19 mouse cellular contexts compared by ENCODE assay signal in the genomic region with DNA sequence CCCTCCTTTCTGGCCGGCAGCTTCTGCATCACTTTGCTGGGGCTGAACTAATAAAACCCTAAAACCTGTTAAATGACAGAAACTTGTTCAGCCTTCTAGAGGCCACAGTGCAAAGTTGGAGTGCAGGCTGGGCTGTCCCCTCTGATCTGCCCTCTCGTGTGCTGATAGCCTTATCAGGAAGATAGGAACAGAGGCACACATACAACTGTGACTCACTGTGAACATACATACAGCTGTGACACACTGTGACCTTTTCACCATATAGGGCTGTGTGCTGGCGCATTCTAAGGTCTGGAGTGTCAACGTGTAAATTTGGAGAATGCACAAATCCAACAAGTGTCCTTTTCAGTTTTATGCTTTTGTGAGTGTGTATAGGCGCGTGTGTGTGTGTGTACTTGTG.
DNase-seq lines count a peak whose midpoint lies in the region; ATAC-seq and TF ChIP-seq lines count a peak whose summit lies in the region.
"Had no signal": no experiment of that assay in that cellular context is flagged by ENCODE, and none has a peak within 500 bp of the region (broad histone marks: within the 10 kb centered on the region; RNA-seq: fewer than 3 reads in every experiment).

No protein-coding gene starts in this region.

- no peak overlapping the region for H3K27ac ChIP-seq in heart, embryonic 12.5 days (ENCODE audit: poor library complexity, severe bottlenecking)
- 0 out of 2 replicates have a peak overlapping the region, but pooled peaks have one; percentile 34 for H3K27ac ChIP-seq in lung, embryonic 16.5 days (ENCODE audit: low read length)
- H3K27ac ChIP-seq in intestine, postnatal 0 days (ENCODE audit: low read depth, low read length) = peak overlapping the region; percentile 62
- 0 out of 2 replicates have a peak overlapping the region, but pooled peaks have one; percentile 30 for H3K27ac ChIP-seq in stomach, postnatal 0 days (replicated peaks)
- H3K27ac ChIP-seq: heart, adult 2 months had no signal

- H3K9ac ChIP-seq in heart, embryonic 12.5 days = peak overlapping the region; percentile 6; the same call in 1 of the 2 replicates
- H3K9ac ChIP-seq in lung, embryonic 16.5 days (ENCODE audit: low read length) = no peak overlapping the region
- H3K9ac ChIP-seq in intestine, postnatal 0 days (ENCODE audit: low read depth, low read length) = no peak overlapping the region
- no peak overlapping the region for H3K9ac ChIP-seq in stomach, postnatal 0 days (ENCODE audit: low read length)

- H3K4me1 ChIP-seq in heart, embryonic 12.5 days (replicated peaks) = peaks cover 54% of the 10 kb centered on the region
- H3K4me1 ChIP-seq in lung, embryonic 16.5 days (replicated peaks; ENCODE audit: control insufficient read depth, insufficient read depth, low read length) = peaks cover 51% of the 10 kb centered on the region
- H3K4me1 ChIP-seq in intestine, postnatal 0 days (replicated peaks; ENCODE audit: control insufficient read depth, insufficient read depth, low read length) = peaks cover 19% of the 10 kb centered on the region; the same call in 1 of the 2 replicates
- H3K4me1 ChIP-seq in stomach, postnatal 0 days (replicated peaks; ENCODE audit: control insufficient read depth, insufficient read depth) = no peaks in the 10 kb centered on the region

- 46% methylated on average over 6 of the region's 6 CpGs for WGBS in heart, embryonic 12.5 days
- 51% methylated on average over 6 of the region's 6 CpGs for WGBS in lung, embryonic 16.5 days
- 29% methylated on average over 6 of the region's 6 CpGs for WGBS in intestine, postnatal 0 days
- 51% methylated on average over 6 of the region's 6 CpGs for WGBS in stomach, postnatal 0 days

- no peaks in the 10 kb centered on the region for H3K36me3 ChIP-seq in heart, embryonic 12.5 days
- H3K36me3 ChIP-seq in lung, embryonic 16.5 days (ENCODE audit: control insufficient read depth, insufficient read depth, low read length) = no peaks in the 10 kb centered on the region
- no peaks in the 10 kb centered on the region for H3K36me3 ChIP-seq in intestine, postnatal 0 days (ENCODE audit: control insufficient read depth, insufficient read depth)
- no peaks in the 10 kb centered on the region for H3K36me3 ChIP-seq in stomach, postnatal 0 days (ENCODE audit: control insufficient read depth, insufficient read depth, low read length)

- DNase-seq in heart, postnatal 10 days = no peak
- DNase-seq in lung, postnatal 4 days = no peak
- DNase-seq in stomach, postnatal 0 days (ENCODE audit: low spot score) = peak; percentile 51
- DNase-seq: adrenal gland, postnatal 25 days; B cell, adult 2 months; cerebellum, adult 8-10 months; gastrocnemius, postnatal 10 days; heart, adult 2 months; kidney, adult 18-20 months; kidney, postnatal 25 days; layer of hippocampus, adult 9-11 months; lung, postnatal 10 days; right cerebral cortex, postnatal 14 days had no signal

- intact Hi-C loops in heart, postnatal 10 days (cut with DNase I) = no loop called here

- no peak for ATAC-seq in heart, embryonic 12.5 days (ENCODE audit: insufficient number of reproducible peaks, low FRiP score)
- ATAC-seq in lung, embryonic 16.5 days (ENCODE audit: low read depth) = no peak
- ATAC-seq in intestine, postnatal 0 days = peak; percentile 78
- peak; percentile 85 for ATAC-seq in stomach, postnatal 0 days (ENCODE audit: low FRiP score, low TSS enrichment)
- ATAC-seq in CD4-positive, CD25-positive, alpha-beta regulatory T cell, adult 4 months = no peak

- no peak for TF ChIP-seq CTCF in intestine, postnatal 0 days (IDR thresholded peaks at IDR 0.05; ENCODE audit: low read depth)
- TF ChIP-seq CTCF in stomach, postnatal 0 days (IDR thresholded peaks at IDR 0.05; ENCODE audit: low read depth) = no peak

- H3K27me3 ChIP-seq in heart, embryonic 12.5 days (replicated peaks) = 0 out of 2 replicates have a peak, but pooled peaks cover 4% of the 10 kb centered on the region
- no peaks in the 10 kb centered on the region for H3K27me3 ChIP-seq in lung, embryonic 16.5 days (ENCODE audit: control insufficient read depth, insufficient read depth, low read depth, low read length)
- no peaks in the 10 kb centered on the region for H3K27me3 ChIP-seq in intestine, postnatal 0 days (replicated peaks; ENCODE audit: control insufficient read depth, insufficient read depth, low read length)
- no peaks in the 10 kb centered on the region for H3K27me3 ChIP-seq in stomach, postnatal 0 days (ENCODE audit: control insufficient read depth, insufficient read depth, low read length)

- H3K9me3 ChIP-seq in heart, embryonic 12.5 days (replicated peaks) = no peaks in the 10 kb centered on the region
- H3K9me3 ChIP-seq in lung, embryonic 16.5 days (ENCODE audit: control insufficient read depth, low read length) = no peaks in the 10 kb centered on the region
- no peaks in the 10 kb centered on the region for H3K9me3 ChIP-seq in intestine, postnatal 0 days (ENCODE audit: control insufficient read depth)
- H3K9me3 ChIP-seq in stomach, postnatal 0 days (ENCODE audit: control insufficient read depth, low read length) = no peaks in the 10 kb centered on the region

- no peak overlapping the region for H3K4me3 ChIP-seq in heart, embryonic 12.5 days
- H3K4me3 ChIP-seq in lung, embryonic 16.5 days (ENCODE audit: low read length) = no peak overlapping the region
- H3K4me3 ChIP-seq in intestine, postnatal 0 days (ENCODE audit: low read depth, low read length) = no peak overlapping the region
- H3K4me3 ChIP-seq in stomach, postnatal 0 days (ENCODE audit: low read depth, low read length) = no peak overlapping the region
- H3K4me3 ChIP-seq: erythroblast, embryonic 14.5 days; heart, adult 2 months; megakaryocyte, embryonic 14.5 days had no signal

- no peak for TF ChIP-seq EP300 in stomach, postnatal 0 days (optimal IDR thresholded peaks at IDR 0.05)

- H3K4me2 ChIP-seq in heart, embryonic 12.5 days = no peak overlapping the region
- H3K4me2 ChIP-seq in lung, embryonic 16.5 days (ENCODE audit: low read depth, low read length) = no peak overlapping the region
- H3K4me2 ChIP-seq in intestine, postnatal 0 days (replicated peaks; ENCODE audit: low read depth) = no peak overlapping the region; the same call in 1 of the 2 replicates
- no peak overlapping the region for H3K4me2 ChIP-seq in stomach, postnatal 0 days (replicated peaks; ENCODE audit: low read depth)

Comparison
In these comparisons a context has a peak if more than half of its experiments do, and no peak if none do; other contexts are left out.
1. ATAC-seq: peak in intestine, postnatal 0 days (single experiment) and stomach, postnatal 0 days (single experiment); none in heart, embryonic 12.5 days (single experiment), lung, embryonic 16.5 days (single experiment) and CD4-positive, CD25-positive, alpha-beta regulatory T cell, adult 4 months (single experiment).